Mouse (Mus musculus): Measurements from ENCODE around the gene Mtmr3. TPM values are rescaled to one million over a fixed set of nuclear protein-coding genes. Genes with fewer than 3 reads are reported as not detected.

Mtmr3 gene
- total and polyA plus RNA-seq, 3 experiments: 31.7 to 46.3 (median 32.5) TPM

GRCm38 (mm10) chr11:4599916-4600315 lies 5.3 kb upstream of the Mtmr3 start:
- Histone ChIP-seq H3K27ac (ENCODE audit: insufficient read depth, low read depth) (no peak overlapping the region), H3K4me3 (replicated peaks in 1 of 3; ENCODE audit: low read depth in 2 of 3, low read length in 2 of 3, poor library complexity in 1 of 3) (no peak overlapping the region), H3K4me1 (ENCODE audit: control insufficient read depth in 1 of 2, insufficient read depth in 2 of 2) (peaks cover 2 to 43% of the 10 kb centered on the region in 2 experiments; a peak in 3 of 4 replicates), H3K9me3 (replicated peaks; ENCODE audit: low read length) (peaks cover 3% of the 10 kb centered on the region), H3K27me3 (replicated peaks) (no peaks in the 10 kb centered on the region), H3K36me3 (replicated peaks in 1 of 2; ENCODE audit: control insufficient read depth in 1 of 2, insufficient read depth in 1 of 2, low read length in 1 of 2) (no peaks in the 10 kb centered on the region), H3K4me2 (ENCODE audit: insufficient read depth, low read depth, poor library complexity, severe bottlenecking) (no peak overlapping the region), H3K9ac (ENCODE audit: insufficient read depth, low read depth) (no peak overlapping the region), H3K79me2 (replicated peaks; ENCODE audit: control insufficient read depth, extremely low read depth, insufficient read depth, poor library complexity, severe bottlenecking) (no peaks in the 10 kb centered on the region)
- DNase-seq (ENCODE audit: extremely low read depth): peak; percentile 61
- dilution Hi-C loops (cut with MboI; ENCODE audit: extremely low pct_ligation_motif_present, extremely low pct_unique_long_range_greater_than_20kb, low sequenced_read_pairs): no loop called here
- no peak for TF ChIP-seq NELFE (IDR thresholded peaks at IDR 0.05; ENCODE audit: low read depth, low read length)
- peak; percentile 16; the same call in 1 of the 2 replicates for TF ChIP-seq MAZ (IDR thresholded peaks at IDR 0.05; ENCODE audit: low read depth, low read length)
- peak; percentile 93 for TF ChIP-seq EP300 (IDR thresholded peaks at IDR 0.05; ENCODE audit: low read length)
- 0 out of 2 replicates have a peak, but pooled peaks have one; percentile 16 for TF ChIP-seq JUN (IDR thresholded peaks at IDR 0.05; ENCODE audit: insufficient read depth, low read depth, low read length)
- no peak for TF ChIP-seq ZC3H11A (IDR thresholded peaks at IDR 0.05; ENCODE audit: low read depth, low read length)
- TF ChIP-seq MAFK (IDR thresholded peaks at IDR 0.05; ENCODE audit: insufficient replicate concordance, low read length): no peak
- 0 out of 2 replicates have a peak, but pooled peaks have one; percentile 10 for TF ChIP-seq ETS1 (conservative IDR thresholded peaks at IDR 0.05; ENCODE audit: low read depth, low read length)
- no peak for TF ChIP-seq JUND (conservative IDR thresholded peaks at IDR 0.05; ENCODE audit: low read depth, low read length)
- no peak for TF ChIP-seq USF2 (conservative IDR thresholded peaks at IDR 0.05; ENCODE audit: low read depth, low read length)
- TF ChIP-seq ELF1 (IDR thresholded peaks at IDR 0.05; ENCODE audit: low read depth, low read length): 0 out of 2 replicates have a peak, but pooled peaks have one; percentile 34
- TF ChIP-seq NRF1 (IDR thresholded peaks at IDR 0.05; ENCODE audit: low read depth, low read length): peak; percentile 32
- TF ChIP-seq MXI1 (IDR thresholded peaks at IDR 0.05; ENCODE audit: low read depth, low read length): 0 out of 2 replicates have a peak, but pooled peaks have one; percentile 17
- TF ChIP-seq ZMIZ1 (IDR thresholded peaks at IDR 0.05; ENCODE audit: low read depth, low read length): no peak
- TF ChIP-seq BHLHE40 (IDR thresholded peaks at IDR 0.05; ENCODE audit: low read depth, low read length): no peak
- TF ChIP-seq ZNF384 (IDR thresholded peaks at IDR 0.05; ENCODE audit: low read depth, low read length): no peak; the same call in 1 of the 2 replicates
- TF ChIP-seq TBP (conservative IDR thresholded peaks at IDR 0.05; ENCODE audit: low read depth, low read length): peak; percentile 72; the same call in 1 of the 2 replicates
- TF ChIP-seq RCOR1 (conservative IDR thresholded peaks at IDR 0.05; ENCODE audit: low read depth, low read length): 0 out of 2 replicates have a peak, but pooled peaks have one; percentile 53
- no peak; the same call in none of the 2 replicates for TF ChIP-seq RAD21 (IDR thresholded peaks at IDR 0.05; ENCODE audit: low read depth, low read length)
- peak; percentile 87 for TF ChIP-seq IRF4 (IDR thresholded peaks at IDR 0.05; ENCODE audit: low read depth, low read length)
- in situ Hi-C loops (cut with MboI; ENCODE audit: low pct_ligation_motif_present, low pct_unique_long_range_greater_than_20kb, low sequenced_read_pairs): loop anchor here (5.0 kb wide), 1 partner anchor 37 kb away; the partner anchor contains the start of gene Ascc2

- no peak for DNase-seq (ENCODE audit: extremely low read depth)
- Histone ChIP-seq H3K36me3 (replicated peaks in 1 of 2; ENCODE audit: control insufficient read depth in 1 of 2, insufficient read depth in 1 of 2, low read length in 1 of 2) (no peaks in the 10 kb centered on the region), H3K27ac (ENCODE audit: insufficient read depth, low read depth) (no peak overlapping the region), H3K4me1 (ENCODE audit: control insufficient read depth in 1 of 2, insufficient read depth in 2 of 2) (peaks cover 2 to 43% of the 10 kb centered on the region in 2 experiments; a peak in 3 of 4 replicates), H3K79me2 (replicated peaks; ENCODE audit: control insufficient read depth, extremely low read depth, insufficient read depth, poor library complexity, severe bottlenecking) (peaks cover 11% of the 10 kb centered on the region), H3K27me3 (replicated peaks) (no peaks in the 10 kb centered on the region), H3K9me3 (replicated peaks; ENCODE audit: low read length) (peaks cover 3% of the 10 kb centered on the region), H3K4me3 (replicated peaks in 1 of 3; ENCODE audit: low read depth in 2 of 3, low read length in 2 of 3, poor library complexity in 1 of 3) (no peak overlapping the region), H3K9ac (ENCODE audit: insufficient read depth, low read depth) (no peak overlapping the region), H3K4me2 (ENCODE audit: insufficient read depth, low read depth, poor library complexity, severe bottlenecking) (no peak overlapping the region)
- dilution Hi-C loops (cut with MboI; ENCODE audit: extremely low pct_ligation_motif_present, extremely low pct_unique_long_range_greater_than_20kb, low sequenced_read_pairs) (no loop called here), in situ Hi-C loops (cut with MboI; ENCODE audit: low pct_ligation_motif_present, low pct_unique_long_range_greater_than_20kb, low sequenced_read_pairs) (loop anchor here (5.0 kb wide), 1 partner anchor 39 kb away; the partner anchor contains the start of gene Ascc2)
- TF ChIP-seq ETS1 (conservative IDR thresholded peaks at IDR 0.05; ENCODE audit: low read depth, low read length): no peak
- no peak for TF ChIP-seq CHD2 (IDR thresholded peaks at IDR 0.05; ENCODE audit: low read length)
- peak; percentile 61; the same call in 1 of the 2 replicates for TF ChIP-seq JUND (conservative IDR thresholded peaks at IDR 0.05; ENCODE audit: low read depth, low read length)
- no peak for TF ChIP-seq UBTF (IDR thresholded peaks at IDR 0.05; ENCODE audit: low read depth, low read length)
- TF ChIP-seq PAX5 (IDR thresholded peaks at IDR 0.05; ENCODE audit: low read length): no peak
- TF ChIP-seq TBP (conservative IDR thresholded peaks at IDR 0.05; ENCODE audit: low read depth, low read length): no peak
- TF ChIP-seq ZKSCAN1 (IDR thresholded peaks at IDR 0.05; ENCODE audit: borderline replicate concordance, low read depth, low read length): no peak
- no peak for TF ChIP-seq POLR2AphosphoS2 (IDR thresholded peaks at IDR 0.05; ENCODE audit: low read depth, low read length)
- TF ChIP-seq JUN (IDR thresholded peaks at IDR 0.05; ENCODE audit: insufficient read depth, low read depth, low read length): peak; percentile 42; the same call in 1 of the 2 replicates
- peak; percentile 61; the same call in 1 of the 2 replicates for TF ChIP-seq EP300 (IDR thresholded peaks at IDR 0.05; ENCODE audit: low read length)
- no peak for TF ChIP-seq HCFC1 (IDR thresholded peaks at IDR 0.05; ENCODE audit: low read depth, low read length)
- no peak for TF ChIP-seq MYC (IDR thresholded peaks at IDR 0.05; ENCODE audit: low read depth, low read length)
- TF ChIP-seq IRF4 (IDR thresholded peaks at IDR 0.05; ENCODE audit: low read depth, low read length): peak; percentile 32; the same call in 1 of the 2 replicates
- no peak for TF ChIP-seq SIN3A (IDR thresholded peaks at IDR 0.05; ENCODE audit: low read length)
- no peak for TF ChIP-seq TCF12 (IDR thresholded peaks at IDR 0.05; ENCODE audit: low read depth, low read length)
- TF ChIP-seq E2F4 (IDR thresholded peaks at IDR 0.05; ENCODE audit: insufficient replicate concordance, low read depth, low read length): no peak
- TF ChIP-seq MAZ (IDR thresholded peaks at IDR 0.05; ENCODE audit: low read depth, low read length): no peak
- no peak for TF ChIP-seq NELFE (IDR thresholded peaks at IDR 0.05; ENCODE audit: low read depth, low read length)
- no peak for TF ChIP-seq ZNF384 (IDR thresholded peaks at IDR 0.05; ENCODE audit: low read depth, low read length)
- no peak for TF ChIP-seq CHD1 (IDR thresholded peaks at IDR 0.05; ENCODE audit: low read depth, low read length)
Measured at GRCm38 (mm10) chr11:4598411-4598810, 3.7 kb upstream of the Mtmr3 start.

Data from CH12.LX (cell line).